Mouse (Mus musculus): ENCODE measurements at regions not wholly inside any gene's neighbourhood (a gene's known extent, or its start where the extent isn't known, plus 50 kb on each side); places are given as distances from the start of the nearest gene placed in this dataset.

- 56% methylated on average over 2 of the region's 2 CpGs for WGBS
- ATAC-seq (ENCODE audit: insufficient read depth, low FRiP score, low TSS enrichment) (no peak), DNase-seq (ENCODE audit: low spot score) (no peak)
- Histone ChIP-seq H3K36me3 (ENCODE audit: control insufficient read depth, insufficient read depth, low read length) (no peaks in the 10 kb centered on the region), H3K4me3 (ENCODE audit: low read depth, low read length) (no peak overlapping the region), H3K4me2 (ENCODE audit: low read depth) (no peak overlapping the region), H3K9ac (ENCODE audit: low read length) (no peak overlapping the region), H3K27me3 (ENCODE audit: control insufficient read depth, insufficient read depth, low read length) (no peaks in the 10 kb centered on the region), H3K27ac (ENCODE audit: low read depth, low read length) (no peak overlapping the region), H3K4me1 (ENCODE audit: control insufficient read depth, insufficient read depth, low read length) (no peaks in the 10 kb centered on the region), H3K9me3 (ENCODE audit: control insufficient read depth, low read length) (no peaks in the 10 kb centered on the region)
These were observed 259.8 kb downstream of the Kctd12 start for GRCm38 (mm10) chr14:102722633-102723032.

GRCm38 (mm10) chr14:102718558-102718957 lies 263.9 kb downstream of the Kctd12 start:
- Histone ChIP-seq H3K27me3 (ENCODE audit: control insufficient read depth, insufficient read depth, low read length) (no peaks in the 10 kb centered on the region), H3K36me3 (ENCODE audit: control insufficient read depth, insufficient read depth, low read length) (no peaks in the 10 kb centered on the region), H3K4me1 (ENCODE audit: control insufficient read depth, insufficient read depth, low read length) (no peaks in the 10 kb centered on the region), H3K4me2 (ENCODE audit: low read depth) (no peak overlapping the region), H3K27ac (ENCODE audit: low read depth, low read length) (no peak overlapping the region), H3K4me3 (ENCODE audit: low read depth, low read length) (no peak overlapping the region), H3K9me3 (ENCODE audit: control insufficient read depth, low read length) (no peaks in the 10 kb centered on the region), H3K9ac (ENCODE audit: low read length) (no peak overlapping the region)
- ATAC-seq (ENCODE audit: insufficient read depth, low FRiP score, low TSS enrichment) (no peak), DNase-seq (ENCODE audit: low spot score) (no peak)
- 87% methylated on average over 2 of the region's 2 CpGs for WGBS

GRCm38 (mm10) chr14:102712600-102712999 lies 269.8 kb downstream of the Kctd12 start:
- Histone ChIP-seq H3K4me3 (ENCODE audit: low read depth, low read length) (no peak overlapping the region), H3K9me3 (ENCODE audit: control insufficient read depth, low read length) (no peaks in the 10 kb centered on the region), H3K36me3 (ENCODE audit: control insufficient read depth, insufficient read depth, low read length) (no peaks in the 10 kb centered on the region), H3K4me2 (ENCODE audit: low read depth) (no peak overlapping the region), H3K9ac (ENCODE audit: low read length) (no peak overlapping the region), H3K27ac (ENCODE audit: low read depth, low read length) (no peak overlapping the region), H3K27me3 (ENCODE audit: control insufficient read depth, insufficient read depth, low read length) (no peaks in the 10 kb centered on the region), H3K4me1 (ENCODE audit: control insufficient read depth, insufficient read depth, low read length) (no peaks in the 10 kb centered on the region)
- DNase-seq (ENCODE audit: low spot score) (no peak), ATAC-seq (ENCODE audit: insufficient read depth, low FRiP score, low TSS enrichment) (no peak)
- 67% methylated on average over 1 of the region's 1 CpGs for WGBS

GRCm38 (mm10) chr14:102706704-102707336 lies 275.6 kb downstream of the Kctd12 start:
- H3K4me3 ChIP-seq (ENCODE audit: low read depth, low read length), result no peak overlapping the region
- H3K27me3 ChIP-seq (ENCODE audit: control insufficient read depth, insufficient read depth, low read length), result no peaks in the 10 kb centered on the region
- H3K4me1 ChIP-seq (ENCODE audit: control insufficient read depth, insufficient read depth, low read length), result no peaks in the 10 kb centered on the region
- H3K9ac ChIP-seq (ENCODE audit: low read length), result no peak overlapping the region
- 86% methylated on average over 5 of the region's 5 CpGs for WGBS
- H3K36me3 ChIP-seq (ENCODE audit: control insufficient read depth, insufficient read depth, low read length), result no peaks in the 10 kb centered on the region
- DNase-seq (ENCODE audit: low spot score) (no peak), ATAC-seq (ENCODE audit: insufficient read depth, low FRiP score, low TSS enrichment) (no peak)
- H3K9me3 ChIP-seq (ENCODE audit: control insufficient read depth, low read length), result no peaks in the 10 kb centered on the region
- H3K27ac ChIP-seq (ENCODE audit: low read depth, low read length), result no peak overlapping the region
- no peak overlapping the region for H3K4me2 ChIP-seq (ENCODE audit: low read depth)

GRCm38 (mm10) chr14:102701108-102701507 lies 281.3 kb downstream of the Kctd12 start:
- Histone ChIP-seq H3K9ac (ENCODE audit: low read length) (no peak overlapping the region), H3K4me2 (ENCODE audit: low read depth) (no peak overlapping the region), H3K9me3 (ENCODE audit: control insufficient read depth, low read length) (no peaks in the 10 kb centered on the region), H3K27me3 (ENCODE audit: control insufficient read depth, insufficient read depth, low read length) (no peaks in the 10 kb centered on the region), H3K27ac (ENCODE audit: low read depth, low read length) (no peak overlapping the region), H3K4me1 (ENCODE audit: control insufficient read depth, insufficient read depth, low read length) (no peaks in the 10 kb centered on the region), H3K36me3 (ENCODE audit: control insufficient read depth, insufficient read depth, low read length) (no peaks in the 10 kb centered on the region), H3K4me3 (ENCODE audit: low read depth, low read length) (no peak overlapping the region)
- DNase-seq (ENCODE audit: low spot score), result no peak
- 93% methylated on average over 2 of the region's 2 CpGs for WGBS
- no peak for ATAC-seq (ENCODE audit: insufficient read depth, low FRiP score, low TSS enrichment)

- DNase-seq (ENCODE audit: low spot score) (no peak), ATAC-seq (ENCODE audit: insufficient read depth, low FRiP score, low TSS enrichment) (no peak)
- H3K27me3 ChIP-seq (ENCODE audit: control insufficient read depth, insufficient read depth, low read length), result no peaks in the 10 kb centered on the region
- H3K36me3 ChIP-seq (ENCODE audit: control insufficient read depth, insufficient read depth, low read length), result no peaks in the 10 kb centered on the region
- 91% methylated on average over 6 of the region's 6 CpGs for WGBS
- H3K4me2 ChIP-seq (ENCODE audit: low read depth), result no peak overlapping the region
- no peak overlapping the region for H3K27ac ChIP-seq (ENCODE audit: low read depth, low read length)
- no peaks in the 10 kb centered on the region for H3K9me3 ChIP-seq (ENCODE audit: control insufficient read depth, low read length)
- no peak overlapping the region for H3K9ac ChIP-seq (ENCODE audit: low read length)
- H3K4me3 ChIP-seq (ENCODE audit: low read depth, low read length), result no peak overlapping the region
- no peaks in the 10 kb centered on the region for H3K4me1 ChIP-seq (ENCODE audit: control insufficient read depth, insufficient read depth, low read length)
These were observed 282.0 kb downstream of the Kctd12 start for GRCm38 (mm10) chr14:102700457-102700856.

- Histone ChIP-seq H3K27me3 (ENCODE audit: control insufficient read depth, insufficient read depth, low read length) (no peaks in the 10 kb centered on the region), H3K4me1 (ENCODE audit: control insufficient read depth, insufficient read depth, low read length) (no peaks in the 10 kb centered on the region), H3K36me3 (ENCODE audit: control insufficient read depth, insufficient read depth, low read length) (no peaks in the 10 kb centered on the region), H3K9ac (ENCODE audit: low read length) (no peak overlapping the region), H3K4me2 (ENCODE audit: low read depth) (no peak overlapping the region), H3K27ac (ENCODE audit: low read depth, low read length) (no peak overlapping the region), H3K4me3 (ENCODE audit: low read depth, low read length) (no peak overlapping the region), H3K9me3 (ENCODE audit: control insufficient read depth, low read length) (no peaks in the 10 kb centered on the region)
- DNase-seq (ENCODE audit: low spot score) (no peak), ATAC-seq (ENCODE audit: insufficient read depth, low FRiP score, low TSS enrichment) (no peak)
- WGBS, result 84% methylated on average over 3 of the region's 3 CpGs
These were observed 283.4 kb downstream of the Kctd12 start for GRCm38 (mm10) chr14:102699015-102699414.

- Histone ChIP-seq H3K4me1 (ENCODE audit: control insufficient read depth, insufficient read depth, low read length) (no peaks in the 10 kb centered on the region), H3K27me3 (ENCODE audit: control insufficient read depth, insufficient read depth, low read length) (no peaks in the 10 kb centered on the region), H3K9ac (ENCODE audit: low read length) (no peak overlapping the region), H3K27ac (ENCODE audit: low read depth, low read length) (no peak overlapping the region), H3K36me3 (ENCODE audit: control insufficient read depth, insufficient read depth, low read length) (no peaks in the 10 kb centered on the region), H3K4me2 (ENCODE audit: low read depth) (no peak overlapping the region), H3K9me3 (ENCODE audit: control insufficient read depth, low read length) (no peaks in the 10 kb centered on the region), H3K4me3 (ENCODE audit: low read depth, low read length) (no peak overlapping the region)
- DNase-seq (ENCODE audit: low spot score) (no peak), ATAC-seq (ENCODE audit: insufficient read depth, low FRiP score, low TSS enrichment) (no peak)
- WGBS, result 60% methylated on average over 1 of the region's 1 CpGs
These were observed 295.6 kb downstream of the Kctd12 start for GRCm38 (mm10) chr14:102686791-102687190.

GRCm38 (mm10) chr14:102676582-102676981 lies 305.9 kb downstream of the Kctd12 start:
- no peak overlapping the region for H3K4me3 ChIP-seq (ENCODE audit: low read depth, low read length)
- DNase-seq (ENCODE audit: low spot score), result no peak
- no peaks in the 10 kb centered on the region for H3K36me3 ChIP-seq (ENCODE audit: control insufficient read depth, insufficient read depth, low read length)
- 68% methylated on average over 5 of the region's 5 CpGs for WGBS
- H3K4me2 ChIP-seq (ENCODE audit: low read depth), result no peak overlapping the region
- H3K4me1 ChIP-seq (ENCODE audit: control insufficient read depth, insufficient read depth, low read length), result no peaks in the 10 kb centered on the region
- H3K9ac ChIP-seq (ENCODE audit: low read length), result no peak overlapping the region
- H3K27ac ChIP-seq (ENCODE audit: low read depth, low read length), result no peak overlapping the region
- no peak for ATAC-seq (ENCODE audit: insufficient read depth, low FRiP score, low TSS enrichment)
- H3K9me3 ChIP-seq (ENCODE audit: control insufficient read depth, low read length), result no peaks in the 10 kb centered on the region
- no peaks in the 10 kb centered on the region for H3K27me3 ChIP-seq (ENCODE audit: control insufficient read depth, insufficient read depth, low read length)

All from neural tube, embryonic 11.5 days (tissue).